Mouse (Mus musculus) midbrain, embryonic 10.5 days (tissue): ENCODE data around the gene Nr0b2. TPM values are rescaled to one million over a fixed set of nuclear protein-coding genes. Genes with fewer than 3 reads are reported as not detected.
A peak's percentile ranks its signal among the peaks of the same experiment; 100 is the strongest.

Source experiments
- DNase-seq: peaks from one replicate; pipeline ENCODE4 v3.0.0-alpha.2; 2017; ENCODE audit warnings: low spot score
- H3K27ac ChIP-seq: fragments of 300-500 bp; sonication (generic); replicated peaks from 2 replicates; pipeline ENCODE4 v1.5.1; 2016; ENCODE audit warnings: mild to moderate bottlenecking
- H3K27me3 ChIP-seq: fragments of 300-500 bp; sonication (generic); 2 replicates; pipeline ENCODE4 v1.6.1; 2016; ENCODE audit warnings: low read depth, mild to moderate bottlenecking; ENCODE audit not compliant: poor library complexity, severe bottlenecking
- H3K36me3 ChIP-seq: fragments of 300-500 bp; sonication (generic); 2 replicates; pipeline ENCODE4 v1.6.1; 2016; ENCODE audit warnings: mild to moderate bottlenecking, moderate library complexity
- H3K4me1 ChIP-seq: fragments of 300-500 bp; sonication (generic); 2 replicates; pipeline ENCODE4 v1.6.1; 2016
- H3K4me3 ChIP-seq: fragments of 300-500 bp; sonication (generic); 2 replicates; pipeline ENCODE4 v1.5.1; 2016; ENCODE audit warnings: mild to moderate bottlenecking, moderate library complexity
- H3K9me3 ChIP-seq: fragments of 300-500 bp; sonication (generic); replicated peaks from 2 replicates; pipeline ENCODE4 v1.6.1; 2016; ENCODE audit warnings: mild to moderate bottlenecking
- WGBS: fragments of 180-500 bp; shearing (Covaris S2); methylation state at CpG from one replicate; pipeline ENCODE4 v1.1.7; 2016; 5-methylcytosine and 5-hydroxymethylcytosine counted together
- microRNA-seq: library from miRNA; unstranded; fragments of <30 nt; microRNA quantifications from one replicate; pipeline ENCODE4, GENCODE M21; 2017
- polyA plus RNA-seq: library from polyadenylated mRNA; unstranded; fragments of >200 nt; fragmentation: Nextera tagmentation; extraction: Ambion mirVana; gene quantifications from 2 replicates; pipeline ENCODE4 v1.2.1, GENCODE M21; 2016

Gene Nr0b2
- polyA plus RNA-seq, 1 experiment from 2014 or later, result 0.17 TPM

- Histone ChIP-seq H3K4me1 (peaks cover 28% of the 10 kb centered on the region), H3K27ac (peak overlapping the region; percentile 58), H3K36me3 (peaks cover 12% of the 10 kb centered on the region), H3K27me3 (peaks cover 73% of the 10 kb centered on the region), H3K4me3 (peak overlapping the region; percentile 63), H3K9me3 (no peaks in the 10 kb centered on the region)
- WGBS, result under 1% methylated on average over 50 of the region's 50 CpGs
- peak; percentile 86 for DNase-seq
Measured at GRCm38 (mm10) chr4:133599571-133600073, 46.4 kb downstream of the Nr0b2 start.

- no peak for DNase-seq
- H3K36me3 ChIP-seq, result peaks cover 17% of the 10 kb centered on the region
- peak overlapping the region; percentile 63 for H3K4me3 ChIP-seq
- H3K4me1 ChIP-seq, result peaks cover 31% of the 10 kb centered on the region
- WGBS, result 20% methylated on average over 9 of the region's 9 CpGs
- no peaks in the 10 kb centered on the region for H3K9me3 ChIP-seq
- H3K27me3 ChIP-seq, result peaks cover 73% of the 10 kb centered on the region
- H3K27ac ChIP-seq, result no peak overlapping the region; the same call in 1 of the 2 replicates
Measured at GRCm38 (mm10) chr4:133600306-133600705, 47.1 kb downstream of the Nr0b2 start.

DNA sequence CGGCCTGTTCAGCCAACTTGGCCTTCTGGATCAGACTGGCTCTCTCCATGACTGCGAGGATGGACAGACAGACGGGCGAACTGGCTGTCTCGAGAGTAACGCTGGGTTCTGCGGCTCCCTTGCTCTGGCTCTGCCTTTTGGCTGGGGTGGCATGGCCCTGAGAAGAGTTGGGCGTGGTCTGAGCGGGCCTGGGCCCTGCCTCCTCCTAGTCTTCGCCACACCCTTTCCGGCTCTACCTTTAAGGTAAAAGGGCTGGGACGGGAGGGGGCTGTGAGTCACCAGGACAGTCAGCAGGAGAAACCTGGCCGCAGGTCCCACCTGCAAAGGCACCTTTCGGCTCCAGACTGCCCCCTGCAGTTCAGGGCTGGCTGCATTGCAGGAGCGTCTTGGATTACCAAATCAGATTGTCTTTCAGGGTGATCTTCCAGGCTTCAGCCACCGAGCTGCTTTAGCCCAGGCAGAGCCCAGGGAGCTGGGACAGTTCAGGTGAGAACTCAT, 48.6 kb downstream of the Nr0b2 start, which contains the start of gene Sfn:
Gene Sfn (minus strand): TSS at position 448 of the 498 bp plus-strand sequence.
- Histone ChIP-seq H3K9me3 (no peaks in the 10 kb centered on the region), H3K4me3 (peak within 1 kb of the TSS; percentile 29), H3K27me3 (peaks cover 73% of the 10 kb centered on the region), H3K27ac (no peak within 1 kb of the TSS), H3K4me1 (peaks cover 29% of the 10 kb centered on the region), H3K36me3 (peaks cover 32% of the 10 kb centered on the region)
- no peak for DNase-seq
- WGBS, result 4% methylated on average over 16 of the region's 16 CpGs

GRCm38 (mm10) chr4:133603056-133603455, 49.9 kb downstream of the Nr0b2 start:
- Histone ChIP-seq H3K36me3 (peaks cover 41% of the 10 kb centered on the region), H3K9me3 (no peaks in the 10 kb centered on the region), H3K4me1 (peaks cover 29% of the 10 kb centered on the region), H3K27ac (no peak overlapping the region), H3K27me3 (peaks cover 61% of the 10 kb centered on the region), H3K4me3 (no peak overlapping the region)
- no peak for DNase-seq
- WGBS, result 95% methylated on average over 5 of the region's 5 CpGs

- Histone ChIP-seq H3K36me3 (peaks cover 52% of the 10 kb centered on the region), H3K9me3 (no peaks in the 10 kb centered on the region), H3K4me3 (no peak overlapping the region), H3K4me1 (peaks cover 24% of the 10 kb centered on the region), H3K27me3 (peaks cover 50% of the 10 kb centered on the region), H3K27ac (no peak overlapping the region)
- DNase-seq, result no peak
- WGBS, result 92% methylated on average over 7 of the region's 7 CpGs
Measured at GRCm38 (mm10) chr4:133604175-133604574, 51.0 kb downstream of the Nr0b2 start.

GRCm38 (mm10) chr4:133604856-133605255, 51.7 kb downstream of the Nr0b2 start:
- peaks cover 43% of the 10 kb centered on the region for H3K27me3 ChIP-seq
- H3K4me1 ChIP-seq, result peaks cover 18% of the 10 kb centered on the region
- H3K4me3 ChIP-seq, result no peak overlapping the region
- H3K36me3 ChIP-seq, result peaks cover 55% of the 10 kb centered on the region
- 65% methylated on average over 6 of the region's 6 CpGs for WGBS
- DNase-seq, result no peak
- no peak overlapping the region for H3K27ac ChIP-seq
- H3K9me3 ChIP-seq, result no peaks in the 10 kb centered on the region

DNA sequence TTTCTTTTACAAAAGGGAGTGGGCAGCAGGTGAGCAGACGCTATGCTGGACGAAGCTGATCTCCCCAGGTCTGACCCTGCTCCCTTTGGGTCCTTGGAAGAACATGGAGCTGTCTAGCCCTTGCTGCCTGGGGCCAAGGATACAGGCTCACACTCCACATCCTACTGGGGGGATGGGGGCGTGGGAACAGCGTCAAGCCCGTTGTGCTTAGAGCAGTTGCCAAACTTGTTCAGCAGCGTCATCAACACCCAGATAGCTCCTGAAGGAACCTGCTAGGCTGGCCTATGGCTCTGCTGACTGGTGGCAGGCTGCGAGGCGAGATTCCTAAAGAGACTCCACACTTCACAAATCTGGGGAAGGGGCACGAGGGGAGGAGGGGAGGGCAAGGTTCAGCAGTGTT, 52.2 kb downstream of the Nr0b2 start:
- no peak overlapping the region for H3K4me3 ChIP-seq

More for the DNA sequence above, 52.2 kb downstream of the Nr0b2 start:
- peaks cover 39% of the 10 kb centered on the region for H3K27me3 ChIP-seq
- DNase-seq, result no peak
- no peaks in the 10 kb centered on the region for H3K9me3 ChIP-seq
- no peak overlapping the region for H3K27ac ChIP-seq
- H3K36me3 ChIP-seq, result peaks cover 59% of the 10 kb centered on the region
- peaks cover 13% of the 10 kb centered on the region for H3K4me1 ChIP-seq
- 62% methylated on average over 9 of the region's 9 CpGs for WGBS

Small RNA genes within 50 kb of the gene (microRNA-seq; reads per million reads assigned to microRNA genes)
- not detected for gene Gm23158

Other genes with a start within 250 kb of the Nr0b2 start
- 19.2 and 20.0 TPM in 2 replicates for gene Wdtc1, start 199.9 kb upstream of the Nr0b2 start, polyA plus RNA-seq
- 8.3 and 8.6 TPM in 2 replicates for gene Slc9a1, start 183.7 kb upstream of the Nr0b2 start, polyA plus RNA-seq
- 0.58 and 0.86 TPM in 2 replicates for gene Tent5b, start 73.2 kb upstream of the Nr0b2 start, polyA plus RNA-seq
- 0.68 and 1.0 TPM in 2 replicates for gene Trnp1, start 54.8 kb upstream of the Nr0b2 start, polyA plus RNA-seq
- 0.87 and 1.3 TPM in 2 replicates for gene Kdf1, start 34.4 kb upstream of the Nr0b2 start, polyA plus RNA-seq
- gene Nudc, start 7.4 kb upstream of the Nr0b2 start, polyA plus RNA-seq, result 450 and 503 TPM in 2 replicates
- 8.9 and 10.9 TPM in 2 replicates for gene Gpatch3, start 21.4 kb downstream of the Nr0b2 start, polyA plus RNA-seq
- gene Gpn2, start 31.0 kb downstream of the Nr0b2 start, polyA plus RNA-seq, result 27.9 and 28.7 TPM in 2 replicates
- gene Sfn, start 48.8 kb downstream of the Nr0b2 start, polyA plus RNA-seq, result 7.8 and 9.9 TPM in 2 replicates
- 3.0 and 3.1 TPM in 2 replicates for gene Zdhhc18, start 96.8 kb downstream of the Nr0b2 start, polyA plus RNA-seq
- gene Pigv, start 119.3 kb downstream of the Nr0b2 start, polyA plus RNA-seq, result 18.7 and 19.5 TPM in 2 replicates
- gene Arid1a, start 203.4 kb downstream of the Nr0b2 start, polyA plus RNA-seq, result 32.7 and 34.5 TPM in 2 replicates